Mouse (Mus musculus) heart, adult 2 months (tissue): ENCODE results near the gene St6gal1.

Experiments used
- CTCF ChIP-seq: fragments of 200-600 bp; IDR thresholded peaks from 2 replicates; pipeline ENCODE4 v1.8.1; 2022; ENCODE audit warnings: antibody characterized with exemption, mild to moderate bottlenecking, moderate library complexity
- EP300 ChIP-seq: fragments of 200-500 bp; IDR thresholded peaks from 2 replicates; pipeline ENCODE4 v1.6.1; 2011; ENCODE audit warnings: low read depth, low read length, control low read depth; ENCODE audit not compliant: insufficient read depth
- POLR2A ChIP-seq: fragments of 200-500 bp; IDR thresholded peaks from 2 replicates; pipeline ENCODE4 v1.6.1; 2011; ENCODE audit warnings: mild to moderate bottlenecking, low read depth, low read length, control low read depth; ENCODE audit not compliant: insufficient read depth

GRCm38 (mm10) chr16:23239583-23239982 lies 15.0 kb downstream of the St6gal1 start:
- peak; percentile 82; the same call in 1 of the 2 replicates for TF ChIP-seq EP300
- peak; percentile 39 for TF ChIP-seq CTCF
- TF ChIP-seq POLR2A, result no peak
